Mouse (Mus musculus): ENCODE data around the gene Slc1a2.

Gene Slc1a2

DNA sequence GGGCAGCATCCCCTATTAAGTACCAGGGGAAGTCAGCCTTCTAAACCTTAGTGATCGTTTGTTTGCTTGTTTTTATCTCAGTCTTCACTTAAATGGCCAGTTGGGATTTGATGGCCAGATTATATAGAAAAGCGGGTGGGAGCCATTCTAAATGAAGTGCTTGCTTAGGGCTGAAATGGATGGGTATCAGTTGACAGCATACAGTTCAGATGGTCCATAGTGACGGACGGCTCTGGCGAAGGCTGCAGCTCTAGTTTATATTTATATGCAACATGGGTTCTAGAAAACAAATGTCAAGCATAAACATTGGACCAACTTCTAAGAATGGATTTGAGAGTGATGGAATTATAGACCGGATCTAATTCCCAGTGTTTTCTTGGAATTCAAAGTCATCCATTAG is 9.5 kb downstream of the Slc1a2 start:
- no peak for DNase-seq

GRCm38 (mm10) chr2:102669580-102669979 is 11.1 kb downstream of the Slc1a2 start:
- no peak for DNase-seq

DNA sequence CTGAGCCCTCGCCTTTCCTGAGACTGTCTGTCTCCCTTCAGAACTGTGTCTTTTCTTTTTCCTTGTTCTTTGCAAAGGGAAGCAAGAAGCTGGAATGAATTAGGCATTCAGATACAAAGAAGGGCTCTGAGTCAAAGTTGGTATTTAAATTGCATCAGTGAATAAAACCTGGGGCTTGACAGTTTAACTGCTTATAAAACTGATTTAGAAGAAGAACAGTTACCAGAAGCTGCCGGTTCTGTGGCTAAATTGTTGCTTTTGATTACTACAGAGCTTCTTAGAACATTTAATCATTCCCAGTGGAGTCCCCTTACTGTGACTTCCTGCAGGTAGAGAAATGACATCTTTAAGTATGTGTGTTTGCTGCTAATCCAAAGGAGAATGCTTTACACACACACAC is 16.1 kb downstream of the Slc1a2 start:
- no peak for DNase-seq

GRCm38 (mm10) chr2:102675275-102675674 is 16.8 kb downstream of the Slc1a2 start:
- peak; percentile 29 to 69 for DNase-seq

- no peak for DNase-seq
These were observed 18.4 kb downstream of the Slc1a2 start for GRCm38 (mm10) chr2:102676716-102677312.

DNA sequence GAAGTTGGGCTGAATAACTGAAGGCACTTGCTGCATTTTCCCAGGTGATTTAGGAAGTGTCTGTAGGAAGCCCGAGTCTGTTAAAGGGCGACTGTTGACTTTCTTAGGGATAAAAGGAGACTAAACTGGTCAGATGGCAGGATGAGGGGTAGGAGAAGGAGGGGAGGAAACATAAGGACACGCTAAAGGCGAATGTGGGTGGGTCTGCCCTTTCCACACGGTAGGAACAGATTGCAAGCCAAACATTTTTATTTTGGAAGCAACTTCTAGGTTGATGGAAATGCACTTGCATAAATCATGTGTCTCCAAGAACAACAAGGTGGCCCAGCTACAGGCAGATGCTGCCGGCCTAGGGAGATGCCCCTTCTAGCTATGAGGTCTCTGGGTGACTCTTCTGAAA is 18.9 kb downstream of the Slc1a2 start:
- no peak for DNase-seq

DNA sequence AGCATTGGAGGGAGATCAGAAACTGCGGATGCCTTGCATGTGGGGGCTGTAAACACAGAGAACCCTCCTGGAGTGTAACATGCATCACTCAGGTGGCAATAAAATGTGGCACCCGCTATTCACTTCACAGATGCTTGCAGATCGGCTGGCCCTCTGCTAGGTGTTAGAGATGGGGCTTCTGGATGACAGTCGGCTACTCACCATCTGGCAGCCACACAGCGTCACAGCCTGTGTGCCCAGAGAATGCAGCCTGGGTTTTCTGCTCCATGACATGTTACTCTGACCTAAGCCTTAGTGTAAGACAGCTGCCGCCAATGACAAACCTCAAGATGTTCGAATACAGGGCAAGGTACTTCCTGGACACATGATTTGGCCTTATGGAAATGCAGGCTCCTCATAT is 22.9 kb downstream of the Slc1a2 start:
- no peak for DNase-seq

- DNase-seq, result peak; percentile 19 to 53
These were observed 23.7 kb downstream of the Slc1a2 start for GRCm38 (mm10) chr2:102682168-102682567.

DNA sequence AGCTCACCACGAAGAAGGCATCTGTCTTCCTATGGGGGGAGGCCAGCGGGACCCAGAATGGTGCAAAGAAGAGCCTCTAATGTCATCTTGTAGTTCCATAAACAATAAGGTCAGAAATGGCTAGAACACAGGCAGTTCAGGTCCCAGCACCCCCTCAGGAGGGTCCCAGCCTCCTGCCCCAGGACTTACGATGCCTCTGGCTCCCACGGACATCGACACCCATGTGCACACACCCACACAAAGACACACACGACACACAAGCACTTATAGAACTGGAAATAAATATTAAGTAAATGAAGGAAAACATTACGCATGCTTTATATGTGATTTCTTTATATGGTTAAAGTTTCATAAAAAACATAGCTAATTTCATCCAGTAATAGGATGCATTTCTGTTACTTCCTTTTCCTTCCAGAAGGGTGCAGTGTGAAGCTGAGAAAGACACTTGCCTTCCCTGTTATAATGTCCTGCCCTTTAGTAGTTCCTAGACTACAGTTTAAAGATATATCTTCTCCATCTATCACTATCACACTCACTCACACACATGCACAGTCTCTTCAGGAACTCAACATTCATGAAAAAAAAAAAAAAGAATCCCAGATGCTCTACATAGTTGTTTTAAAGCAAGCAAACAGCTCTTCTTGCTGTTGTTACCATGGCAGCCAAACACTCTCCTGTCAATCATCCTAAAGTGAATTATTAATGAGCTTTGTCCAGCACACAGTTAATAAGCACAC is 27.1 kb downstream of the Slc1a2 start:
- no peak for DNase-seq

DNA sequence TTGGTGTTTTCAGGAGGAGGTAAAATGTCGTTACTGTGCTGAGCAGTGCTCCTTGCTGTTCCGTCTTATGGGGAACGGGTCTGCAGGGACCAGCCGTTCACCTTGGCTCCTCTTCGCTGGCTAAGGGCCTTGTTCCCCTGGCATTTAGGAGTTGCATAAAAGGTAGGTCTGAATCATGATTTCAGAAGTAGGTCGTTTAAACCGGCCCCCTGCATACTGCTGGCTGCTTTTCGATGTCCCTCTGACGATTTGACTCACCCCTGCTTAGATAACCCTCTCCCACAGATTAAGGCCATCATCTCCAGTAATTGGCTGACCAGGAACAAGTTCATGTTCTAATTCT is 27.6 kb downstream of the Slc1a2 start:
- DNase-seq, result no peak

DNA sequence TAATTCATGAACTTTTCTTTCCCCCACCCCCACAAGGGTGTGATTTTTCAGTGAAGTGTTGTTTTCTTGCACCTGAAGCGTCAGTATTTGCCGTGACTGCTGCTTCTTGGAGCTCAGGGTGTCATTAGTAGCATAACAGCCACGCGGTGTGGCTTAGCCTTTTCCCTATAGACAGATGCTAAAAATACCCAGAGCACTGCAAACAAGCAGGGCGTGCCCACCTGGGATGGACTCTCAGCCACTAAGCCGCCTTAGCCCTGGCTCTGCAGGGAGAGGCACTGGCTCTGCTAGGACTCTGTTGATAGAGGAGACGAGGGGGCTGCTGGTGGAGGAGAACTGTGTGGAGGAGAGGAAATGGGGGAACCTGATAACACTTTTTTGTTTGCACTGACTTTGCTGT is 35.1 kb downstream of the Slc1a2 start:
- no peak for DNase-seq

DNA sequence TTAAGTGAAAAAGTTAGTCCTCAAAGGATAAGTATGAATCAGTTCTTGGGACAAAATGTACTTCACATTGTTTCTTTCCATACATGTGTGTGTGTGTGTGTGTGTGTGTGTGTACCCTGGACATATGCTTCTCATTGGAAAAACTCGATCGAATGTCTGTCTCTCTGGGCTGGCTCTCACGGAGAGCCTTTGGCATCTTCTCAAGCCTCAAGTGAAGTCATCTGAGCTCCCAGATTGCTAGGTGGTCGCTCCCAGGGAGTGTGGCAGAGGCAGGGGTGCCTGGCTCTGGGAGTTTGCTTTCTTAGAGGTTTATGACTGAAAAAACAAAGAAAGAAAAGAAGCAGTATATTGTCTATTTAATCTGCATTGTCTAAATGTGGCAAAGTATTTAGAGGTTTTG is 36.3 kb downstream of the Slc1a2 start:
- DNase-seq, result no peak

- no peak for DNase-seq
These were observed 37.1 kb downstream of the Slc1a2 start for GRCm38 (mm10) chr2:102695541-102695940.

DNA sequence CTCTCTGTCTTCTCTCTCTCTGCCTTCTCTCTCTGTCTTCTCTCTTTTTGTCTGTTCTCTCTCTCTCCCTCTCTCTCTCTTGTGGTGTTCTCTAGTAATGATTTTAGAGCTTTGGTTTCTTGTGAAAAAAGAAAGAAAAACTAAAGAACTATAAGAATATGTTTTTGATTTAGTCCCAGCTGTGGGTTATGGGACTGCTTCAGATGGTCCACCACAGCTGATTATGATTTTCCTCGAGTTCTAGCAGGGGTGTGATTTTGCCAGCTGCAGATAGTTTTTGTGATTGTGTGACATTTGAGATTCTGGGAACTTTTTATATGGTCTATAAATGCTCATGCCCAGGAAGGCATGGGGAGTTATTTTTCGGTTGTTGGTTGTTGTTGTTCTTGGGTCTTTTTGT is 39.3 kb downstream of the Slc1a2 start:
- no peak for DNase-seq

- no peak for DNase-seq
These were observed 41.5 kb downstream of the Slc1a2 start for GRCm38 (mm10) chr2:102699921-102700320.

- no peak for DNase-seq
These were observed 42.2 kb downstream of the Slc1a2 start for GRCm38 (mm10) chr2:102700695-102701094.

- no peak for DNase-seq
These were observed 42.9 kb downstream of the Slc1a2 start for GRCm38 (mm10) chr2:102701382-102701781.

GRCm38 (mm10) chr2:102703556-102703955 is 45.1 kb downstream of the Slc1a2 start:
- no peak for DNase-seq

DNA sequence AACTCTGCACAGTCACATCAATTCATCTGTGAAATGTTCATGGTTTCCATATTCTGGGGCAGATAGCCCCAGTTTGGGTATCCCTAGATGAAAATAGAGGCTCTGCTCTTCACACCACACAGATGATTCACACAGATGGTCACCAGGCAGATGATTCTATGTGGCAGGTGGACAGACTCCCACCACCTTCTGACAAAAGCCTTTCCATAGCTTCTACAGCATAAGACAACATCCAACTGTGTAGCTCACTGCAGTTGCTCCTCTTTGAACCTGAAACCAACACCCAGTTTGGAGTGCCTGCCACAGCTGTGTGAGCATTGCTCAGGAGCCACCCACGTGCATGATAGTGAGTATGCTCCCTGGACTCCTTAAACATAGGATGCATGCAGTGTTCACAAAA is 46.3 kb downstream of the Slc1a2 start:
- DNase-seq, result no peak

DNA sequence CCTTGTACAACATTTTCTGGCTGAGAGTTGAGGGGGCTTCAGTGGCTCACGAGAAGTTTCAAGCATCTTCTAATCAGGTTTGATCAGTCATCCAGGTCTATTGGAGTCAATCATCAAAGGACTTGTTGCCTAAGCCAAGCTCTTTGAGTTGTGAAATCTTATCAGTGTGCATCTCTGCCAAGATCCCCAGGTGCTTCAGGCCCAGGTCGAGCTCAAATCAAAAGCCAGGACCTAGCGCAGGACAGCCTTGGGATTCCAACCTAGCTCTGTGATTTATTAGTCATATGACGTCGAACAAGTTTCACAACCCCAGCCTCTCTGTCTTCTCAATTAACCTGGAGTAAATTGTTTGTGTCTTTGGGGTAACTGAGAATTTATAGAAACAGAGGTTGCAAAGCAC is 53.1 kb downstream of the Slc1a2 start:
- DNase-seq, result no peak

DNA sequence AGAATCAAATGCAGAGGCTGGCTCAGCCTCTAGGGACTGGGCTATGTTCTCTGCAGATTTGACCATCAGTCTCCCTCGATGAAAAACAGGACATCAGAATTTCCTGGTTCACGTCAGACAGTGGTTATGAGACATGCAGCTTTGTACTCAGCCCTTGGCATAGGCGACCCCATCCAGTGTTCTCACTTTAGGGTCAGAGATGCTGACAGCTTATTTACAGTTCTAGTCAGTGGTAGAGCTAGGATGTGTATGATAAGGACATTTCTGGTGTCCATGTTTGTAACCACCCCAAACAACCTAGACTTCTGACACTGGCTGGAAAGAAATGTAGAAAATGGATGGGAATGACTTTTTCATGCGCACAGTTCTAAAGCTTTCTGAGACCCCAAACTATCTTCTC is 53.6 kb downstream of the Slc1a2 start:
- no peak for DNase-seq

DNA sequence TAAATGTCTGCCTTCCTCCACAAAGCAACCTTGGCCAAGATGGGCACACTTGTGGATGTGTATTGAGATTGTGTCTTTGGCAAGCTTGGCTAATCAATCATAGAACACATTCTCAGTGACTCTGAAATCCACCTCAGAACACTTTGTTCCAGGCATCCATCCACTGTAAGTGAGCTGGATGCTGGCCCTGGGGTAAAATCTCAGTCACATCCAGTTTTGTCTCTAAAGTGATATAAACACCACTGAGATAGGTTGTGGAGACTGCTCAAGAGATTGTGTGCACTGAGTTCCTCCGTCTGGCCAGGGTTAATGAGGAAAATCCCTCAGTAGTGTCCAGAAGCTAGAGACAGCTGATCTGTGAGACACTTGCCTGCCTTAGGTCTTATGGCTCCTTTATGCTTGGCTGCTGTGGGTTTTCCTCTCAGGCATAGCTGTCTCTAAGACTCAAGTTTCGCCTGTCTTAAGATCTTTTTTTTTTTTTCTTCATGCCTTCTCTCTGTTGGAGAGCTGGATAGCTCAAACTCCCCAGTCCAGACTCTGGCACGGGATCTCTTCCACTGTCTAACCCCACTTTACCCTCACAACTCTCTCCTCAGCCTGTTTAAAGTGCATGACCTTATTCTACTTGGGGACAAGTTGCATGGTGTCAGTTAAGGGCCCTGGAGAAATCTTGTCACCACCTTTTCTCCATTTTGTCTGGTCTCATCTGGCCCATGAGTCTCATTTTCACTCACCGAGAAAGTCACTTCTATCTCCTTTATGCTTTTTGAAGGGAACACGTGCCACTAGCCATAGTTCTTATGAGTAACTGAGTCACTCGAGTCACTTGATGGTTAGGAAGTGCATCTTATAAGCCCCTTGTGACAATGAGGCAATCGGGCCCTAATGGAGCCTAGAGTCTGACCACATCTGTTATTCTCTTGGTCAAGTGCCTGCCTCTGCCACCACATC is 54.5 kb downstream of the Slc1a2 start:
- DNase-seq, result no peak

DNA sequence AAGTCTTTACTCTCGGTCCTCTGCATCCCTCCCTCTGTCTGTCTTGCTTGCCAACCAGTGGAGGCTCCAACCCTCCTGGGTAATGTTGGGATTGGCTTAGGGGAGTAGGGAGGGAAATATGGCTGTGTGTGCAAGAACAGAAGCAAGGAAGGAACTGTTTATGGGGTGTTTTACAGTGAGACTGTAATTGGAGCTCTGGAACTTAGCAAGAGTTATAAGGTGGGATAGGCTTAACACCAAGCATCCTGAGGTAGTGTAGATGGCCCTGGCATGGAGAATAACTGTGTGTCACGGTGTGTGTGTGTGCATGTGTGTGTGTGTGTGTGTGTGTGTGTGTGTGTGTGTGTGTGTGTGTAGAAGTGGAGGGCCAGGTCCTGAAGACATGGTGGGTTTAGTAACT is 55.9 kb downstream of the Slc1a2 start:
- DNase-seq, result no peak

- DNase-seq, result no peak
These were observed 57.3 kb downstream of the Slc1a2 start for GRCm38 (mm10) chr2:102715754-102716153.

Measured in spleen, adult 18-20 months (tissue).